Mouse (Mus musculus) spleen, adult 2 months (tissue): Measurements from ENCODE around the gene Rpl10-ps3. TPM values are rescaled to one million over a fixed set of nuclear protein-coding genes. Genes with fewer than 3 reads are reported as not detected.

Experiments
- DNase-seq, 2 experiments: peaks; one replicate each; pipeline versions ENCODE4 v3.0.0 to v3.0.0-alpha.2; 2012 to 2021; ENCODE audit warnings: low spot score in 2 of 2, low read depth in 1 of 2
- H3K27ac ChIP-seq: fragments of 200-500 bp; 2 replicates; pipeline ENCODE4 v1.5.1; 2012; ENCODE audit warnings: low read length, inconsistent platforms; ENCODE audit not compliant: insufficient read depth
- H3K27me3 ChIP-seq: fragments of 200-500 bp; 2 replicates; pipeline ENCODE4 v1.6.1; 2012; ENCODE audit warnings: mild to moderate bottlenecking, moderate library complexity, low read length, inconsistent platforms; ENCODE audit not compliant: control insufficient read depth, insufficient read depth
- H3K36me3 ChIP-seq: fragments of 200-500 bp; 2 replicates; pipeline ENCODE4 v1.6.1; 2012; ENCODE audit warnings: mild to moderate bottlenecking, low read length, inconsistent platforms; ENCODE audit not compliant: control insufficient read depth, insufficient read depth
- H3K4me1 ChIP-seq: fragments of 200-500 bp; 2 replicates; pipeline ENCODE4 v1.6.1; 2011; ENCODE audit warnings: inconsistent platforms; ENCODE audit not compliant: control insufficient read depth, insufficient read depth, insufficient read length
- H3K4me3 ChIP-seq: fragments of 200-500 bp; 2 replicates; pipeline ENCODE4 v1.5.1; 2011; ENCODE audit warnings: mild to moderate bottlenecking, inconsistent platforms; ENCODE audit not compliant: insufficient read depth, insufficient read length; ENCODE audit errors: extremely low read depth
- CTCF ChIP-seq: fragments of 200-500 bp; IDR thresholded peaks from 2 replicates; pipeline ENCODE4 v1.5.1; 2011; ENCODE audit warnings: mild to moderate bottlenecking, inconsistent platforms; ENCODE audit not compliant: insufficient read depth, insufficient read length, insufficient replicate concordance; ENCODE audit errors: extremely low read depth
- POLR2A ChIP-seq: fragments of 200-500 bp; IDR thresholded peaks from 2 replicates; pipeline ENCODE4 v1.6.1; 2011; ENCODE audit warnings: low read depth, low read length, inconsistent platforms
- WGBS: fragments of 180-500 bp; shearing (Covaris S2); methylation state at CpG from one replicate; pipeline ENCODE4 v1.1.7; 2018; 5-methylcytosine and 5-hydroxymethylcytosine counted together
- polyA plus RNA-seq: library from polyadenylated mRNA; depleted of rRNA; stranded (reverse); fragments of >200 nt; gene quantifications from 2 replicates; pipeline ENCODE4 v1.2.3, GENCODE M21; 2012

Rpl10-ps3 gene
- polyA plus RNA-seq, 1 experiment: 37.2 TPM

GRCm38 (mm10) chr9:50317299-50317698 is 27.5 kb downstream of the Rpl10-ps3 start:
- Histone ChIP-seq H3K27me3 (no peaks in the 10 kb centered on the region), H3K27ac (no peak overlapping the region), H3K4me1 (no peaks in the 10 kb centered on the region), H3K36me3 (no peaks in the 10 kb centered on the region), H3K4me3 (no peak overlapping the region)
- TF ChIP-seq CTCF: no peak
- TF ChIP-seq POLR2A: no peak
- WGBS: 81% methylated on average over 6 of the region's 6 CpGs
- no peak for DNase-seq

- H3K27me3 ChIP-seq: no peaks in the 10 kb centered on the region
- no peaks in the 10 kb centered on the region for H3K4me1 ChIP-seq
- no peak for DNase-seq
- no peak for TF ChIP-seq POLR2A
- no peak for TF ChIP-seq CTCF
- H3K27ac ChIP-seq: no peak overlapping the region
- 63% methylated on average over 3 of the region's 3 CpGs for WGBS
- H3K36me3 ChIP-seq: no peaks in the 10 kb centered on the region
- no peak overlapping the region for H3K4me3 ChIP-seq
These were observed 29.1 kb downstream of the Rpl10-ps3 start for GRCm38 (mm10) chr9:50315650-50316049.

- 85% methylated on average over 6 of the region's 6 CpGs for WGBS
- DNase-seq: no peak
These were observed 33.7 kb downstream of the Rpl10-ps3 start for GRCm38 (mm10) chr9:50311036-50311545.

GRCm38 (mm10) chr9:50305666-50306402 is 38.9 kb downstream of the Rpl10-ps3 start:
- H3K27me3 ChIP-seq: no peaks in the 10 kb centered on the region
- TF ChIP-seq POLR2A (no peak), CTCF (no peak)
- 82% methylated on average over 10 of the region's 10 CpGs for WGBS
- no peak for DNase-seq
- no peak overlapping the region for H3K4me3 ChIP-seq
- no peaks in the 10 kb centered on the region for H3K4me1 ChIP-seq
- H3K27ac ChIP-seq: no peak overlapping the region
- no peaks in the 10 kb centered on the region for H3K36me3 ChIP-seq

More at GRCm38 (mm10) chr9:50311036-50311545, 33.7 kb downstream of the Rpl10-ps3 start:
- H3K27me3 ChIP-seq: no peaks in the 10 kb centered on the region
- no peak for TF ChIP-seq CTCF
- no peak for TF ChIP-seq POLR2A
- no peaks in the 10 kb centered on the region for H3K4me1 ChIP-seq
- H3K27ac ChIP-seq: no peak overlapping the region
- no peaks in the 10 kb centered on the region for H3K36me3 ChIP-seq
- no peak overlapping the region for H3K4me3 ChIP-seq

- H3K4me3 ChIP-seq: no peak overlapping the region
- H3K4me1 ChIP-seq: no peaks in the 10 kb centered on the region
- H3K27ac ChIP-seq: no peak overlapping the region
- H3K27me3 ChIP-seq: no peaks in the 10 kb centered on the region
- no peaks in the 10 kb centered on the region for H3K36me3 ChIP-seq
- WGBS: 75% methylated on average over 2 of the region's 2 CpGs
- TF ChIP-seq CTCF: no peak
- TF ChIP-seq POLR2A: no peak
- no peak for DNase-seq
These were observed 39.7 kb downstream of the Rpl10-ps3 start for GRCm38 (mm10) chr9:50305046-50305445.

GRCm38 (mm10) chr9:50304004-50304403 is 40.8 kb downstream of the Rpl10-ps3 start:
- WGBS: 82% methylated on average over 4 of the region's 4 CpGs
- no peak for TF ChIP-seq POLR2A
- no peak for TF ChIP-seq CTCF
- Histone ChIP-seq H3K27me3 (no peaks in the 10 kb centered on the region), H3K4me3 (no peak overlapping the region), H3K4me1 (no peaks in the 10 kb centered on the region), H3K36me3 (no peaks in the 10 kb centered on the region), H3K27ac (no peak overlapping the region)
- no peak for DNase-seq

- no peak for DNase-seq
- no peaks in the 10 kb centered on the region for H3K4me1 ChIP-seq
- TF ChIP-seq POLR2A (no peak), CTCF (no peak)
- no peak overlapping the region for H3K4me3 ChIP-seq
- no peaks in the 10 kb centered on the region for H3K36me3 ChIP-seq
- no peaks in the 10 kb centered on the region for H3K27me3 ChIP-seq
- H3K27ac ChIP-seq: no peak overlapping the region
These were observed 43.0 kb downstream of the Rpl10-ps3 start for GRCm38 (mm10) chr9:50301722-50302121.
